Mouse (Mus musculus) cerebellum, adult 11 months (tissue): ENCODE results near the gene Eya2.
"Not testable (repeated sequence)": the region's sequence is repeated elsewhere in the genome, so short reads cannot be mapped to it uniquely, and the experiment has no call there.

ENCODE experiments used
- DNase-seq: peaks from one replicate; pipeline ENCODE4 v3.0.0; 2022

Gene Eya2

DNA sequence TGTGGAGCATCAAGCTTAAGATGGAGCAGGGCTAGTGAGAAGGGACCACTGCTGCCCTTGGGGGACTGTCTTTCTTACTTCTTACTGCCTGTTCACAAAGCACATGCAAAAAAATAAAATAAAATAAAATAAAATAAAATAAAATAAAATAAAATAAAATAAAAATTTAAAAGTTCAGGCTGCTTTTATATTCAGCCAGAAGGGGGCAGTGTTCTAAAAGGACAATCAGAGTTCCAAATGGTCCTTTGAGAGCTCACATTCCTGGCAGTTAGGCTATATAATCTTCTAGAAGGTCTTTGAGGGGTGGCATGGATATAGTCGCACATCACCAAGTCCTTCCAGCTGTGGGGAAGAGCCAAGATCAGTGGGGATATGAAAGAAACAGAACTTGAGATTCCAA is 191.6 kb downstream of the Eya2 start:
- no peak for DNase-seq

DNA sequence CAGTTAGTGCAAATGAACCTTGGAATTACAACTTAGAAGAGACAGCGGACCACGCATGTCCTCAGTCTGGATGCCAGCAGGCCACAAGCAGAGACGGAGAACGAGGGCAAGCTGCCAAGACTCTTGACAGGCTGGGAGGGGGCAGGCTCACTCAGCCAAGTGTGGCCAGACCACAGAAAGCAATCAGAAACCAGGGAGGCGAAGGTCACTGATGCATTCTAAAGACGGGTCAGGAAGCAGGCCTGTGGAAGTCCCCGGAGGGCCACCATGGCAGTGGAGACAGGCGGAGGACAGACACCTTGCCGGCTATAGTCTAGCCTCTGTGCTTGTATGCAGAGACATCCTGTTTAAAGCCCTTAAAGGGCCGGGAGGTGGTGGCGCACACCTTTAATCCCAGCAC is 193.2 kb downstream of the Eya2 start:
- DNase-seq: peak; percentile 86

- no peak for DNase-seq
Observed at GRCm38 (mm10) chr2:165788796-165789195, 194.0 kb downstream of the Eya2 start.

DNA sequence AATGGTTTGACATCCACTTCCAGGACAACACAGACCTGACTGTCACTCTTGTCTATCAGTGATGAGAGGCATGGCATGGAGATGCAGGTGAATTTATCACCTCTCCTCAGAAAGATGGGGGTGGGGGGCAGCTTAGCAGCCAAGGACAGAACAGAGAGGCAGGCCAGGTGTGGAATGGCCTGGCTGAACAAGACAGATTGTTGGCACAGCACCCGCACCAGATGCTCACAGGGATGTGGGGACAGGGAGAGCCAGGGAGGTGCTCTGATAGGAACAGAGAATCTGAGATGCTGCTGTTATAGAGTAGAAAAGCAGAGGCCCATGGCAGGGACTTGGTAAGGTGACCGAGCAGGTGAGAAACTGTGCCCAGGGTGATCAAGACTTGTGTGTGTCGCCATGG is 194.8 kb downstream of the Eya2 start:
- no peak for DNase-seq

DNA sequence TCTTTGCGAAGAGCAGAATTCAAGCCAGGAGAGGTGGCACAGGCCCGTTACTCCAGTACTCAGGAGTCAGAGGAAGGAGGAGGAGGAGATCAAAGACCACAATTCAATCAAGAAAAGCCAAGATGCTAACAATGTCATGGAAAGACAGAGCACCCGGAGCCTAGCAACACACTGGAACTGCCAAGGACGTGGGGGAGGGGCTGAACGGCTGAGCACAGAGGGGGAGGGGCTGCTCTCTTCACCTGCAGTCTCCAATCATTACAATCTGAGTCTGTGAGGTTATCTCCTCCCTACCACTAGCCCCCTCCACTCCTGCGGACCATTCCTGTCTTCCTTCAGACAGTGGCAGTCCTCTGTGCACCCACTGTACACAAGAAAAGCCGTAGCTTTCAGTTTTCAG is 196.2 kb downstream of the Eya2 start:
- DNase-seq: no peak

GRCm38 (mm10) chr2:165791657-165792056 is 196.8 kb downstream of the Eya2 start:
- DNase-seq: peak; percentile 43

GRCm38 (mm10) chr2:165792431-165793282 is 197.8 kb downstream of the Eya2 start:
- DNase-seq: no peak

DNA sequence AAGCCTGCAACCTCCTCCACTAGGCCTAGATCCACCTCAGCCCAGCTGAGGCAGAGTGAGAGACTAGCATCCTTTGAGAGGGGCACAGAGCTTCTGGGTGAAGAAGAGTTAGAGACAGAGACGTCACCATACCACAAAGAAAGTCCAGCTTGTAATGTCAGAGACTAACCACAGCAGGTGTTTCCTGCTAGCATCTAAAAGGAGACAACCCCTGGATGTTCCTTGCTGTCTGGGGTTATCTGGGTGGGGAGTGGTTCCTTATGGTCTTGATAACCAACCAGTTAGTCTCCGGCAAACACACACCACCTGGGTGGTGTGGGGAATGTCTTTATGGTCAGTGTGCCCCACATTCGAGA is 198.4 kb downstream of the Eya2 start:
- no peak for DNase-seq

DNA sequence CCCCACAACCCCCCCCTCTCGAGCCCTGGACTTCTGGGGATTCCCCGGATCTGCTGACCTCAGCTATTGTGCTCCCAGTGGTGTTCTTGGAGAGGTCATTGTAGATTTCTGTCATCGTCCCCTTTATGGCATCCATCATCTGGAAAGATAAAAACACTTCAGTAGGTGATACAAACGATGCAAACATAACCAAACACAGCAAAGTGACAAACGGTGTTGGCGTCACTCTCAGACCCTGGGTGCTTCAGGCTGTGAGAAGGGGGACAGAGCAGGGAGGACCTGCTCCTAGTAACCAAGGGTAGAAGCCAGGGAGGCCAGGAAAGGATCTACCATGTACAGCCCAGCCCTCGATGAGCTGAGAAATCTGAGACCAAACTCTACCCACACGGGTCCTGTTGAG is 203.0 kb downstream of the Eya2 start:
- no peak for DNase-seq

DNA sequence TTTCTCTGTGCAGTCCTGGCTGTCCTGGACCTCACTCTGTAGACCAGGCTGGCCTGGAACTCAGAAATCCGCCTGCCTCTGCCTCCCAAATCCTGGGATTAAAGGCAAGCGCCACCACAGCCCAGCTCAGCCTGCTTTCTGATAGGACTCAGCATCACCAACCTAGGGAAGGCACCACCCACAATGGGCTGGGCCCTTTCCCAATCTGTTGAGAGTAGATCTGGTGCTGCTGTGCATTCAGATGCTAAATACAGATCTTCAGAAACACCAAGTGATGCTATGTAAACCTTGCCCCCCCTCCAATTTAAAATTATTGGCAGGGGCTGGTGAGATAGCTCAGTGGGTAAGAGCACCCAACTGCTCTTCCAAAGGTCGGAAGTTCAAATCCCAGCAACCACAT is 205.3 kb downstream of the Eya2 start:
- DNase-seq: not testable (repeated sequence)

- DNase-seq: no peak
Observed at GRCm38 (mm10) chr2:165808179-165808975, 213.5 kb downstream of the Eya2 start.

GRCm38 (mm10) chr2:165809091-165809490 is 214.3 kb downstream of the Eya2 start:
- no peak for DNase-seq

- DNase-seq: no peak
Observed at GRCm38 (mm10) chr2:165809901-165810477, 215.2 kb downstream of the Eya2 start.

DNA sequence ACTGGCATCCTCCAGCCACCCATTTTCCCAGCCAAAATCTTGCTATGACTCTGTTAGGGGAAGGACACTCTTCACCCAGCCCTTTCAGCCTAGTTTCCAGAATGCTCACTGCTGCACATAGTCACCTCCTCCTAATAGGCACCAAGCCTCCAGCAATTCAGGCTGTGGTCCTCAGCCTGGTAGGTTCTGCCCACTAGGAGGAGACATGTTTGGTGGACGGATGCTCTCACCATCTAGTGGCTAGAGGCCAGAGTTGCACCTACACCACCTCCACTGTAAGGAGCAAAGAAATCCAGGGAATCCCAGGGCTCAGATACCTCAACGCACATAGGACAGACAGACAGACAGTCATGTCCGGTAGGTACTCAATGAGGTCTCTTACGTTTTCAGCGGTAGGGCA is 216.7 kb downstream of the Eya2 start:
- no peak for DNase-seq

GRCm38 (mm10) chr2:165812889-165813288 is 218.1 kb downstream of the Eya2 start:
- DNase-seq: no peak

DNA sequence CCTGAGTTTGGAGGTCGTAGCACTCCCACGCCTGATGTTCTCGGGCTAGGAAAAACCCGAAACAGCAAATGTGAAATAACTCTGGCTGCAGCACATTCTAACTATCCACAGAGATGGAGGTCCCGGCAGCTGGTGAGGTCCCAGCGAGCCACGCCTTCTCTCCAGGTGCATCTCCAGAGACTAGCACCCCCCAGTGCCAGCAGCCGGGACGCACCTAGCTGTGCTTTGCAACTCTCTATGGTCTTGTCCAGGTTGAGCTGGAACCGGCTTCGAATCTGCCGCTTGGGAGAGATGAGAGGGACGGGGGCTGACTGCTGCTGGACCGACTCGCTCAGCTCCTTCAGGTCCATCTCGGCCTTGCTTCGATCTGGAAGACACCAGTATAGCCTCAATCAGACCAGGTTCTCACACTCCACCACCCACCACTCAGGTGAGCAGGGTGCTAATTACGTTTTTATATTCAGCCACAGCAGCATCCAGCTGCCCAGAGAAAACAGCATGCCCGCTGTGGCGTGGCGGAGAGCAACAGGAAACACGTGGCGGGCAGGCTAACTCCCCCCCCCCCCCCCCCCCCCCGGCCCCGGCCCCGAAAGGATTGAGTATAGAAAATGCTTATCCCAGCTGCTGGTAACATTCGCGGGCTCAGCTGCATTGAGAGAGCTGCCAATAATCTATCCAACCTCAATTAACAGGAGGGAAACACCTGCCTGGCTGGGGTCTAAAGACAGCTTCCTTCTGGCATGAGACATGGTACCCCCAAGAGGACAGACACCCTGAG is 220.5 kb downstream of the Eya2 start:
- DNase-seq: no peak

GRCm38 (mm10) chr2:165817437-165817836 is 222.6 kb downstream of the Eya2 start:
- DNase-seq: no peak

DNA sequence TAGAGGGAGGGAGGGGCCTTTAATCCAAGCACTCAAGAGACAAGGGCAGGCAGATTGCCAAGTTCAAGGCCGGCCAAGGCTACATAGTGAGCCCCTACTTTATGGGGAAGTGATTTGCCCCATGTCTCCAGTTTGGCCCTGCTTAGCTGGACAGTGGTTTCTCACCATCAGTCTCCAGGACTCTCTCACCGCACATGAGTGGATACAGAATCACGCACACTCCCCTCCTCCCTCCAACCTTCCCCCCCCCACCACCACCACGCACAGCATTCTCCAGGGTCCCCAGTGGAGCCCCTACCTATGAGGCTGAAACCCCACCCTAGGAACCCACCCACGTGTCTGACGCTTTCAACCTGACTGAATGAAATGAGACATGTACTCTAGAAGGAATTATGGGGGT is 223.7 kb downstream of the Eya2 start:
- DNase-seq: no peak

GRCm38 (mm10) chr2:165818985-165819948 is 224.4 kb downstream of the Eya2 start:
- DNase-seq: peak; percentile 67

GRCm38 (mm10) chr2:165820073-165820472 is 225.2 kb downstream of the Eya2 start:
- no peak for DNase-seq

DNA sequence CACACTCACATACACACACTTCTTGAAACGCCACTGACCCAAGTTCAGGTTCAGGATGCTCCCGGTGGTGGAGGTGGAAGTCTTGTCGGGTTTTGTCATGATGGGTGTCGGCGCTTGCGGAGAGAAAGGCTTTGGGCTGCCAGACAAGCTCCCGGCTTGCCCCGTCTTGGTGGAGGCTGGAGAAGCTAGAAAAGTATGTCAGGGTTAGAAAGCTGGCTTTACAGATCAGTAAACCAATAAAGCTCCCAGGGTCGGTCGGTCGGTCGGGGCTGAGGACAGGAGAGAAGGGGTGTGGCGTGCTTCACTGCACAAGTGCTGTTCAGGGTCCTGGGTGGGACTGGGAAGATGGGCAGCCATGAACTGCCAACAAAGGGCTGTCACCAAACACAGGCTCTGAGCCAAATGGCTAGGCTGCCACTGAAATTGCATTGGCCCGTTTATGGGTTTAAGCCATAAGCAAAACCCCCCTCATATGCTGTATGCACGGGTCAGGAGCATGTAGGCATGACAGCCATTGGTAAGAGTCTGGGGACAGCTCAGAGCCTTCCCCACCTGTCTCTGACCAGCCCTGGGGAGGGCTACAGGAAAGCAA is 225.8 kb downstream of the Eya2 start:
- no peak for DNase-seq
